Mouse (Mus musculus): ENCODE results near the gene Gtf2f1. TPM values are rescaled to one million over a fixed set of nuclear protein-coding genes. Genes with fewer than 3 reads are reported as not detected.

Gtf2f1 gene
- polyA plus RNA-seq, 1 experiment from 2014 or later: 61.3 TPM

GRCm38 (mm10) chr17:57012245-57012795 is 1.2 kb upstream of the Gtf2f1 start:
- WGBS: 64% methylated on average over 13 of the region's 13 CpGs
- H3K27ac ChIP-seq (ENCODE audit: low read length): peak overlapping the region; percentile 92
- H3K9ac ChIP-seq (ENCODE audit: low read length): peak overlapping the region; percentile 78
- peaks cover 5% of the 10 kb centered on the region; the same call in 1 of the 2 replicates for H3K36me3 ChIP-seq (ENCODE audit: control insufficient read depth, insufficient read depth, low read length)
- H3K4me2 ChIP-seq (ENCODE audit: low read depth, low read length): peak overlapping the region; percentile 79
- no peaks in the 10 kb centered on the region for H3K9me3 ChIP-seq (ENCODE audit: control insufficient read depth, low read length)
- no peak for ATAC-seq (ENCODE audit: low read depth)
- peak overlapping the region; percentile 67 for H3K4me3 ChIP-seq (ENCODE audit: low read length)
- no peaks in the 10 kb centered on the region for H3K27me3 ChIP-seq (ENCODE audit: control insufficient read depth, insufficient read depth, low read depth, low read length)
- peaks cover 17% of the 10 kb centered on the region for H3K4me1 ChIP-seq (replicated peaks; ENCODE audit: control insufficient read depth, insufficient read depth, low read length)

GRCm38 (mm10) chr17:57010911-57011235 is 215 bp downstream of the Gtf2f1 start:
- Histone ChIP-seq H3K9me3 (ENCODE audit: control insufficient read depth, low read length) (no peaks in the 10 kb centered on the region), H3K36me3 (ENCODE audit: control insufficient read depth, insufficient read depth, low read length) (peaks cover 18% of the 10 kb centered on the region), H3K27ac (ENCODE audit: low read length) (peak overlapping the region; percentile 53), H3K9ac (ENCODE audit: low read length) (peak overlapping the region; percentile 67), H3K4me3 (ENCODE audit: low read length) (peak overlapping the region; percentile 67), H3K27me3 (ENCODE audit: control insufficient read depth, insufficient read depth, low read depth, low read length) (no peaks in the 10 kb centered on the region), H3K4me1 (replicated peaks; ENCODE audit: control insufficient read depth, insufficient read depth, low read length) (peaks cover 17% of the 10 kb centered on the region), H3K4me2 (ENCODE audit: low read depth, low read length) (peak overlapping the region; percentile 76)
- ATAC-seq (ENCODE audit: low read depth): peak; percentile 29
- WGBS: 0% methylated on average over 19 of the region's 19 CpGs

- Histone ChIP-seq H3K27ac (ENCODE audit: low read length) (no peak overlapping the region), H3K4me2 (ENCODE audit: low read depth, low read length) (no peak overlapping the region), H3K9ac (ENCODE audit: low read length) (no peak overlapping the region), H3K9me3 (ENCODE audit: control insufficient read depth, low read length) (no peaks in the 10 kb centered on the region), H3K4me3 (ENCODE audit: low read length) (no peak overlapping the region), H3K36me3 (ENCODE audit: control insufficient read depth, insufficient read depth, low read length) (peaks cover 36% of the 10 kb centered on the region), H3K27me3 (ENCODE audit: control insufficient read depth, insufficient read depth, low read depth, low read length) (no peaks in the 10 kb centered on the region), H3K4me1 (replicated peaks; ENCODE audit: control insufficient read depth, insufficient read depth, low read length) (peaks cover 13% of the 10 kb centered on the region)
- WGBS: 91% methylated on average over 13 of the region's 13 CpGs
- no peak for ATAC-seq (ENCODE audit: low read depth)
Observed at GRCm38 (mm10) chr17:57007137-57007905, 3.8 kb downstream of the Gtf2f1 start.

- H3K9me3 ChIP-seq (ENCODE audit: control insufficient read depth, low read length): no peaks in the 10 kb centered on the region
- WGBS: 80% methylated on average over 7 of the region's 7 CpGs
- no peak for ATAC-seq (ENCODE audit: low read depth)
- H3K4me1 ChIP-seq (replicated peaks; ENCODE audit: control insufficient read depth, insufficient read depth, low read length): no peaks in the 10 kb centered on the region
- H3K4me3 ChIP-seq (ENCODE audit: low read length): no peak overlapping the region
- H3K27me3 ChIP-seq (ENCODE audit: control insufficient read depth, insufficient read depth, low read depth, low read length): no peaks in the 10 kb centered on the region
- H3K9ac ChIP-seq (ENCODE audit: low read length): no peak overlapping the region
- no peak overlapping the region for H3K27ac ChIP-seq (ENCODE audit: low read length)
- no peak overlapping the region for H3K4me2 ChIP-seq (ENCODE audit: low read depth, low read length)
- peaks cover 42% of the 10 kb centered on the region for H3K36me3 ChIP-seq (ENCODE audit: control insufficient read depth, insufficient read depth, low read length)
Observed at GRCm38 (mm10) chr17:57003994-57004393, 7.1 kb downstream of the Gtf2f1 start.

GRCm38 (mm10) chr17:57001228-57001627 is 9.9 kb downstream of the Gtf2f1 start:
- H3K27me3 ChIP-seq (ENCODE audit: control insufficient read depth, insufficient read depth, low read depth, low read length): no peaks in the 10 kb centered on the region
- H3K27ac ChIP-seq (ENCODE audit: low read length): no peak overlapping the region
- 41% methylated on average over 8 of the region's 8 CpGs for WGBS
- H3K4me3 ChIP-seq (ENCODE audit: low read length): no peak overlapping the region
- no peak overlapping the region for H3K4me2 ChIP-seq (ENCODE audit: low read depth, low read length)
- peaks cover 29% of the 10 kb centered on the region for H3K36me3 ChIP-seq (ENCODE audit: control insufficient read depth, insufficient read depth, low read length)
- peaks cover 5% of the 10 kb centered on the region for H3K4me1 ChIP-seq (replicated peaks; ENCODE audit: control insufficient read depth, insufficient read depth, low read length)
- H3K9ac ChIP-seq (ENCODE audit: low read length): no peak overlapping the region
- no peak for ATAC-seq (ENCODE audit: low read depth)
- no peaks in the 10 kb centered on the region for H3K9me3 ChIP-seq (ENCODE audit: control insufficient read depth, low read length)

- H3K27ac ChIP-seq (ENCODE audit: low read length): no peak within 1 kb of the TSS
- 81% methylated on average over 9 of the region's 9 CpGs for WGBS
- H3K27me3 ChIP-seq (ENCODE audit: control insufficient read depth, insufficient read depth, low read depth, low read length): no peaks in the 10 kb centered on the region
- no peak within 1 kb of the TSS for H3K4me2 ChIP-seq (ENCODE audit: low read depth, low read length)
- H3K4me3 ChIP-seq (ENCODE audit: low read length): no peak within 1 kb of the TSS
- H3K4me1 ChIP-seq (replicated peaks; ENCODE audit: control insufficient read depth, insufficient read depth, low read length): peaks cover 5% of the 10 kb centered on the region
- no peak within 1 kb of the TSS for H3K9ac ChIP-seq (ENCODE audit: low read length)
- no peak for ATAC-seq (ENCODE audit: low read depth)
- H3K36me3 ChIP-seq (ENCODE audit: control insufficient read depth, insufficient read depth, low read length): peaks cover 24% of the 10 kb centered on the region
- H3K9me3 ChIP-seq (ENCODE audit: control insufficient read depth, low read length): no peaks in the 10 kb centered on the region
Observed at GRCm38 (mm10) chr17:56999968-57000609, 11.0 kb downstream of the Gtf2f1 start, which contains the start of gene Pspn. Gene Pspn (minus strand): TSS chr17:57000018.

- Histone ChIP-seq H3K9me3 (ENCODE audit: control insufficient read depth, low read length) (no peaks in the 10 kb centered on the region), H3K4me3 (ENCODE audit: low read length) (no peak overlapping the region), H3K4me1 (replicated peaks; ENCODE audit: control insufficient read depth, insufficient read depth, low read length) (peaks cover 5% of the 10 kb centered on the region), H3K27me3 (ENCODE audit: control insufficient read depth, insufficient read depth, low read depth, low read length) (no peaks in the 10 kb centered on the region), H3K9ac (ENCODE audit: low read length) (no peak overlapping the region), H3K36me3 (ENCODE audit: control insufficient read depth, insufficient read depth, low read length) (peaks cover 23% of the 10 kb centered on the region), H3K4me2 (ENCODE audit: low read depth, low read length) (no peak overlapping the region), H3K27ac (ENCODE audit: low read length) (no peak overlapping the region)
- WGBS: 91% methylated on average over 9 of the region's 9 CpGs
- no peak for ATAC-seq (ENCODE audit: low read depth)
Observed at GRCm38 (mm10) chr17:56999414-56999813, 11.7 kb downstream of the Gtf2f1 start.

- H3K27me3 ChIP-seq (ENCODE audit: control insufficient read depth, insufficient read depth, low read depth, low read length): no peaks in the 10 kb centered on the region
- peak within 1 kb of the TSS; percentile 73 for H3K4me2 ChIP-seq (ENCODE audit: low read depth, low read length)
- H3K27ac ChIP-seq (ENCODE audit: low read length): peak within 1 kb of the TSS; percentile 67
- peaks cover 5% of the 10 kb centered on the region for H3K4me1 ChIP-seq (replicated peaks; ENCODE audit: control insufficient read depth, insufficient read depth, low read length)
- H3K9ac ChIP-seq (ENCODE audit: low read length): peak within 1 kb of the TSS; percentile 74
- H3K9me3 ChIP-seq (ENCODE audit: control insufficient read depth, low read length): no peaks in the 10 kb centered on the region
- under 1% methylated on average over 38 of the region's 38 CpGs for WGBS
- peak within 1 kb of the TSS; percentile 75 for H3K4me3 ChIP-seq (ENCODE audit: low read length)
- peaks cover 29% of the 10 kb centered on the region for H3K36me3 ChIP-seq (ENCODE audit: control insufficient read depth, insufficient read depth, low read length)
- peak; percentile 99 for ATAC-seq (ENCODE audit: low read depth)
Observed at GRCm38 (mm10) chr17:56997029-56997667, 13.9 kb downstream of the Gtf2f1 start, which contains the start of gene Alkbh7. Gene Alkbh7 (plus strand): TSS chr17:56997339.

GRCm38 (mm10) chr17:56996506-56996905 is 14.6 kb downstream of the Gtf2f1 start:
- ATAC-seq (ENCODE audit: low read depth): no peak
- Histone ChIP-seq H3K9me3 (ENCODE audit: control insufficient read depth, low read length) (no peaks in the 10 kb centered on the region), H3K27me3 (ENCODE audit: control insufficient read depth, insufficient read depth, low read depth, low read length) (no peaks in the 10 kb centered on the region), H3K4me3 (ENCODE audit: low read length) (peak overlapping the region; percentile 75), H3K27ac (ENCODE audit: low read length) (no peak overlapping the region), H3K36me3 (ENCODE audit: control insufficient read depth, insufficient read depth, low read length) (peaks cover 29% of the 10 kb centered on the region), H3K4me2 (ENCODE audit: low read depth, low read length) (peak overlapping the region; percentile 47), H3K4me1 (replicated peaks; ENCODE audit: control insufficient read depth, insufficient read depth, low read length) (peaks cover 5% of the 10 kb centered on the region), H3K9ac (ENCODE audit: low read length) (no peak overlapping the region)
- WGBS: 72% methylated on average over 2 of the region's 2 CpGs

Measured in lung, embryonic 16.5 days (tissue).